Mouse (Mus musculus): ENCODE measurements at regions not wholly inside any gene's neighbourhood (a gene's known extent, or its start where the extent isn't known, plus 50 kb on each side); places are given as distances from the start of the nearest gene placed in this dataset.
A peak's percentile ranks its signal among the peaks of the same experiment; 100 is the strongest.

DNA sequence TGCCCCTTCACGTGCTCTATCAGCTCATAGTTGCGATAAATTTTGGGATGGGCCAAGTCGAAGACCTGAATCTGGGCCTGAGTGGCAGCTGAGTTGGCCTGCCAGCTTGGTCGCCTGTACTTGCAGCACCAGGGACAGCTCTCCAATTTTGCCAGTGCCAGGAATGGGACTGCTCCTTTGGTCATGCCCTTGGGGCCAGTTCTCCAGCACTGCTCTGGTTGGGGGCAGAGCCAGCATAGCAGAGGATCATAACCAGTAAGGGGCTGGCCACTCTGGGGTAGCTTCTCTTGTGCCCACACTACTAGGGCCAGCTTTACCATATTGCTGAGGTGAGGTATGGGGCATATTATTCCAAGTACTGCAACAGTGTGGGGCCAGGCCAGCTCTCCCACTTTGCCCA lies 397.0 kb upstream of the Cadm2 start:
- H3K27ac ChIP-seq (replicated peaks): no peak overlapping the region
- no peaks in the 10 kb centered on the region for H3K36me3 ChIP-seq
- H3K4me3 ChIP-seq: no peak overlapping the region
- no peaks in the 10 kb centered on the region for H3K27me3 ChIP-seq
- H3K4me1 ChIP-seq: no peaks in the 10 kb centered on the region
- no peak overlapping the region for H3K9ac ChIP-seq (replicated peaks)
- WGBS: 73% methylated on average over 4 of the region's 4 CpGs
- no peaks in the 10 kb centered on the region for H3K9me3 ChIP-seq
- no peak overlapping the region for H3K4me2 ChIP-seq (replicated peaks)
- peak; percentile 49; the same call in 1 of the 2 replicates for ATAC-seq (ENCODE audit: low FRiP score, low read depth)

DNA sequence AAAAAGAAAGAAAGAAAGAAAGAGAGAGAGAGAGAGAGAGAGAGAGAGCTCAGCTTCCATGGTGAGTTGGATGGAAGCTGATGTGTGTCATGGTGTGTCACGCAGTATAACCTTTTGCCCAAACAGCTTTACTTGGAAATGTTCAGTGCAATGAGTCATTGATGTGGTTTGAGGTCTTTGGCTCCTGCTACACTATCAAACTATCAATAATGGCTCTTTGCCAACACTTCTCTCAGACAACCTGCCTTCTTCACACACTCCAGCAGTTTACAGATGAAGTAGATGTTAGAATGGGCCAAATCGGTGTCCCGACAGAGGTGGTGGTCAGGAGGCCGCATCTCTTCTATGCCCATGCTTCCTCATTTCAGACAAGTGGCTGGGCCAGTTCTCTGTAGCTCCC lies 369.0 kb upstream of the Cadm2 start:
- H3K9me3 ChIP-seq: no peaks in the 10 kb centered on the region
- no peaks in the 10 kb centered on the region for H3K36me3 ChIP-seq
- H3K27ac ChIP-seq (replicated peaks): no peak overlapping the region
- no peak overlapping the region for H3K9ac ChIP-seq (replicated peaks)
- H3K4me1 ChIP-seq: no peaks in the 10 kb centered on the region
- H3K4me3 ChIP-seq: no peak overlapping the region
- 93% methylated on average over 4 of the region's 4 CpGs for WGBS
- no peaks in the 10 kb centered on the region for H3K27me3 ChIP-seq
- H3K4me2 ChIP-seq (replicated peaks): no peak overlapping the region
- ATAC-seq (ENCODE audit: low FRiP score, low read depth): no peak

DNA sequence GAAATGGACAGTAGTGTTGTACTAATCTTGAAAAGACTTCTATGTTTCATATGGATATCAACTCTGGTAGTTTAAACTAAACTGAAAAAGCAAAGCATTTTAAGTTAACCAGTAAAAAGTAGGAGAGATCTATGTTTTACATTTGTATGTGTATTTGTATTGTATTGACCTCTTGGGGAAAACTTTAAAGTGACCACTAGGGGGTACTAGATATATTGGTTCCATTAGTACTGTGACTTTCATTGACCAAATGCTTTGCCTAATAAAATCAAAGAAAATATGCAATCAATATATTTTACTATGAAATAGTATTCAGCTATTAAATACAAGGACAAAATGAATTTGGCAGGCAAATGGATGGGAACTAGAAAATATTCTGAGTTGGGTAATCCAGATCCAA lies 355.9 kb upstream of the Cadm2 start:
- no peak for ATAC-seq (ENCODE audit: low FRiP score, low read depth)
- H3K9ac ChIP-seq (replicated peaks): no peak overlapping the region
- H3K27ac ChIP-seq (replicated peaks): no peak overlapping the region
- H3K27me3 ChIP-seq: no peaks in the 10 kb centered on the region
- H3K4me2 ChIP-seq (replicated peaks): no peak overlapping the region
- H3K9me3 ChIP-seq: no peaks in the 10 kb centered on the region
- no peaks in the 10 kb centered on the region for H3K36me3 ChIP-seq
- no peaks in the 10 kb centered on the region for H3K4me1 ChIP-seq
- no peak overlapping the region for H3K4me3 ChIP-seq

DNA sequence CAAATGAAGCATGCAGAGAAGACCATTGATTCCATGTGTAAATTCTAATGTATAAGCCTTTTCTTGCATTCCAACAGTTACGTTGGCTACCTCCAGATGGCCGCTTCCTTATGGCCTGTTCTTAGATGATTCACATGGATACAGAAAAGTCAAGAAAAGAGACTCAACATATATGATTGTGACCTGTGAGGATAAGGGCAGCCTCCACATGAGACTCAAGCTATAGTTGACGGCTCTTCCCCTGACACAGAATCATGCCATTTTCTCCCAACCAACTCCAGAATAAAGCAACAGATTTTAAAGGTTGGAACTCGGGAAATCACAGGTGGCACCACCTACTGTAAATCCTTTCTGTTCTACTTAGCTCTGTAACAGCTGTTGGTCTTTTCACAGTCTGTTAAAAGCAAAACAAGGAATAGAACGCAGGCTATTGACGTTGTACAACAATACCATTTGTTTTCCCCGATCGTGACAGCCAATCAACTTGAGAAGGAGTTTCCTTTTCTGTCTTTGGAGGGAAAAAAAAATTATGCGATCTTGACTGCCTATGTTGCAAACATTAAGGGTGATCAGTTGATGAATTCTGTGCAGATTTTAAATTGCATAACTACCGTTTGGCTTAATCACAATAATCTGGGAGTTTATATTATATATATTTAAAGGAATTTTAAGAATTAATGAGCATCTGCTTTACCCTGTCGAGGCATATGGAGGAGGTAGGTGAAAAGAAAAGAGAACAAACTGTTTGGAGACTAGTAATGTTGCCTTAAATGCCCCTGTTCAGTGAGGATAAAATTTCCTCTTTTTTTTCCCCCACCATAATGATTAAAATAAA lies 347.8 kb upstream of the Cadm2 start:
- Histone ChIP-seq H3K4me3 (no peak overlapping the region), H3K36me3 (no peaks in the 10 kb centered on the region), H3K9ac (replicated peaks) (no peak overlapping the region), H3K27me3 (no peaks in the 10 kb centered on the region), H3K27ac (replicated peaks) (no peak overlapping the region), H3K4me1 (no peaks in the 10 kb centered on the region), H3K9me3 (no peaks in the 10 kb centered on the region), H3K4me2 (replicated peaks) (no peak overlapping the region)
- WGBS: 81% methylated on average over 11 of the region's 11 CpGs
- ATAC-seq (ENCODE audit: low FRiP score, low read depth): no peak

DNA sequence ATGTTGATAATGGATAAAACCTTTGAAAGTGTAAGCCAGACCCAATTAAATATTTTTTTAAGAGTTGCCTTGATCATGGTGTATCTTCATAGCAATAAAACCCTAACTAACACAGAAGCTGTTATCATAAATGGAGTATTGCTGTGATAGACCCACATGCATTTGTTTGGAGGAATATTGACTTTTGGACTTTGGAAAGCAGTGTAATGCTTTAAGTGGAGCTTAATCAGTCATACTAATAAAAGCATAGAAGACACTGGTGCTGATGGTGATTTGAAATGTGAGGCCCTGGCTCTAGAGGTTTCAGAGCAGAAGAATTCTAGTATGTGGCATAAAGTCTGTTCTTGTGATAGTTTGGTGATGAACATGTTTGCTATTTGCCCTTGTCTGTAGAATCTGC lies 328.4 kb upstream of the Cadm2 start:
- H3K4me1 ChIP-seq: no peaks in the 10 kb centered on the region

DNA sequence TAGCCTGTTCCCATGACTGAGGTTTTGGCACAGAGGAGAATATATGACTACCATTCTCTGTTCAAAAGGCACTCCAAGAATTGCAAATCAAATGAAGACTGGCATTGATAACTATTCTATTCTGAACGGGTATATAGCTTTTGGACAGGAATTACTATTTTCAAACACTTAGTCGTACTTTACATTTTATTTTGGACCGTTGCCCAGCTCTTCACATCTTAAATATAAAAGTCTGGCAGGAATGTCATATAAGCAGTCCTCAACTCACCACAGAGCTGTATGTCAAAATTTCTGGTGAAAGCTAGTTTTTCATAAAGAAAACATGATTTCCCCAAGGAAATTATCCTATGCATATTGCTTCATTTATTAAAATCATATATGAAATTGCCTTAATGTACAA lies 323.7 kb upstream of the Cadm2 start:
- no peaks in the 10 kb centered on the region for H3K9me3 ChIP-seq
- no peak overlapping the region for H3K27ac ChIP-seq (replicated peaks)
- no peaks in the 10 kb centered on the region for H3K27me3 ChIP-seq
- no peaks in the 10 kb centered on the region for H3K36me3 ChIP-seq
- no peak for ATAC-seq (ENCODE audit: low FRiP score, low read depth)
- no peak overlapping the region for H3K4me3 ChIP-seq
- no peak overlapping the region for H3K4me2 ChIP-seq (replicated peaks)
- no peak overlapping the region for H3K9ac ChIP-seq (replicated peaks)
- WGBS: 92% methylated on average over 3 of the region's 3 CpGs
- no peaks in the 10 kb centered on the region for H3K4me1 ChIP-seq

More for the DNA sequence above, 328.4 kb upstream of the Cadm2 start:
- Histone ChIP-seq H3K4me2 (replicated peaks) (no peak overlapping the region), H3K36me3 (no peaks in the 10 kb centered on the region), H3K27ac (replicated peaks) (no peak overlapping the region), H3K9ac (replicated peaks) (no peak overlapping the region), H3K27me3 (no peaks in the 10 kb centered on the region), H3K9me3 (no peaks in the 10 kb centered on the region), H3K4me3 (no peak overlapping the region)
- ATAC-seq (ENCODE audit: low FRiP score, low read depth): no peak

DNA sequence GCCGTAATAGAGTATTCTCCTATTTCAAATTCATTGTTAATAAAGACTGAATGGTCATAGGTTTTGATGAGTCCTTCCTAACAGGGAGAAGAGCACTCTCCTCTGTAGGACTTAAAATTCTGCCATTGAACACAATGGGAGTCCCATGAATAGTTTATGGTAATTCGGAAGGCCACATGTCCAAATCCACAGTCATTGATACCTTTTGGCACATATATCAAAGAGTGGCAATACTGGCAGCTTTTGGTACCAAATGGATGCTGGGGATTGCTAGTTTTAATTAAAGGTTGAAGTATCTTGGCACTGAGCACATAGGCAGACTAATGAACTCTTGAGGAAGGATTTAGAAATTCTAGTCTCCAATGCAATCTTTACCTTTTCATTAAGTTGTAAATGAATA lies 298.5 kb upstream of the Cadm2 start:
- no peak overlapping the region for H3K4me3 ChIP-seq
- H3K36me3 ChIP-seq: no peaks in the 10 kb centered on the region
- no peaks in the 10 kb centered on the region for H3K27me3 ChIP-seq
- H3K9ac ChIP-seq (replicated peaks): no peak overlapping the region
- ATAC-seq (ENCODE audit: low FRiP score, low read depth): no peak
- no peaks in the 10 kb centered on the region for H3K4me1 ChIP-seq
- no peak overlapping the region for H3K27ac ChIP-seq (replicated peaks)
- no peaks in the 10 kb centered on the region for H3K9me3 ChIP-seq
- 91% methylated on average over 2 of the region's 2 CpGs for WGBS
- no peak overlapping the region for H3K4me2 ChIP-seq (replicated peaks)

DNA sequence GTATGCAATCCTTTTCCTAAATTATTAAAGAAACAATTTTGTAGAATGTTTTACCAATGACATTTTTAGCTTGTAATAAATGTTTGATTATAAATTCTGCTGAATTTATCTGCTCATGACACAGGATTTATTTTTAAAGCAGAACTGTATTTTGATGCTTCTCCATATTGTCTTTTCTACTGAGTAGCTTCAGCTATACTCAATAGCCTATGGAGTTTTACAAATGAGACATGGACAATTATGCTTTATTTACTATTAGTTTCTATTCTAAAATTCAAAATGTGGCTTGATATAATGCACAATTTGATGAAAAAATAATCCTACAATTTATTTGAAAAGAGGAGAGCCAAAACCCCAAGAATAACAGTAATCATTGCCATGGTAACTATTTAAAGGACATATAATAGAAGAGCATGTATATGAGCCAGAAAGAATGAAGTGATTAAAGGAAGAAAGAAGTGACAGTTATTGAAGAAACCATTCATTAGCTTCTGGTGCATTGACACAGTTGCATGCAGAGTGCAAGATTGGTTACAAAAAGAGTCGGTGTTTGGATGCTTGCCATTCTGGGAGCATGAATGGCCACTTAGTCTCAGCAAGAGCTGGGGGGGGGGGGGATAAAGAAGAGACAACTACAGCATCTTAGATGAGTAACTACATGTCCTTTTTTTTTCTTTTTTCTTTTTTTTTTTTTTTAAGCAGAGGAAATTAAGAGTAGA lies 250.8 kb upstream of the Cadm2 start:
- Histone ChIP-seq H3K27me3 (no peaks in the 10 kb centered on the region), H3K9ac (replicated peaks) (no peak overlapping the region), H3K4me2 (replicated peaks) (no peak overlapping the region), H3K4me1 (no peaks in the 10 kb centered on the region), H3K4me3 (no peak overlapping the region), H3K36me3 (no peaks in the 10 kb centered on the region), H3K9me3 (no peaks in the 10 kb centered on the region), H3K27ac (replicated peaks) (no peak overlapping the region)
- ATAC-seq (ENCODE audit: low FRiP score, low read depth): peak; percentile 89
- WGBS: 21% methylated on average over 1 of the region's 1 CpGs

DNA sequence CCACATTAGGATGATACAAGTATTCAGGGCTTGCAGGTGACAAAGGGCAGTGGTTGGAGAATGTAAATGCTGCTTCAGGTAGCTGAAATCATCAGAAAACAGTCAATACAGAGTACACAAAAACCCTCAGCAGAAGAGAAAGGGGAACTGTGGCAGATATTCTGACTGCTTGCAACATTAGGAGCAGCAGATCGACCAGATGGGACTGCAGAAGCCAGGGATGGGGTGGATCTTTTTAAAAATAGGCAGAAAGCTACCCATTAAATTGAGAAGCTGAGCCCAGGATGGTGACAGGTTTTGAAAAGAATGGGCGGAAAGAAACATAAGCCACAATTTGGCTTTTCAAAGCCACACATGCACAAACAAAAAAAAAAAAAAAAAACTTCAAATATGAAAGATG lies 229.5 kb upstream of the Cadm2 start:
- WGBS: 69% methylated on average over 2 of the region's 2 CpGs
- no peak for ATAC-seq (ENCODE audit: low FRiP score, low read depth)
- H3K4me3 ChIP-seq: no peak overlapping the region

DNA sequence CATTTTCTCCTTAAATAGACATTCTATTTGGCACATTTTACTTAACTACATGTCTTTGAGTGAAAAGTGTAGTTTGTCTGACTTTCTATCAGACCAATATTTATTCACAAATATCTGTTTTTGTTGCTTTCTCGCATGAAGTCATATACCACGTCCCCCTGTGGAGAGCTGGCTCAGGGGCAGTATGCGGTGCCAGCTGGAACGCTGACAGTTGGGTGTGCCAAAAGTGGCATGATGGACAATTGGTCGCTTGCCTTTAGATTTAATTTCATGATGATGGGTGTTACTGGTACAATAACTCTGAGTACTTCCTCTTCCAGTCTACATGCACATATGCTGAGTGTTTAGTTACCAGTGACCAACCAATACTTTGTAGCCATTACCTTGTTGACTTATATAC lies 223.8 kb upstream of the Cadm2 start:
- ATAC-seq (ENCODE audit: low FRiP score, low read depth): no peak
- H3K9me3 ChIP-seq: no peaks in the 10 kb centered on the region
- no peak overlapping the region for H3K4me2 ChIP-seq (replicated peaks)
- H3K4me1 ChIP-seq: no peaks in the 10 kb centered on the region
- H3K27me3 ChIP-seq: no peaks in the 10 kb centered on the region
- H3K9ac ChIP-seq (replicated peaks): no peak overlapping the region
- WGBS: 88% methylated on average over 5 of the region's 5 CpGs
- H3K36me3 ChIP-seq: no peaks in the 10 kb centered on the region
- H3K27ac ChIP-seq (replicated peaks): no peak overlapping the region
- no peak overlapping the region for H3K4me3 ChIP-seq

More for the DNA sequence above, 229.5 kb upstream of the Cadm2 start:
- Histone ChIP-seq H3K9ac (replicated peaks) (no peak overlapping the region), H3K9me3 (no peaks in the 10 kb centered on the region), H3K4me1 (no peaks in the 10 kb centered on the region), H3K27ac (replicated peaks) (no peak overlapping the region), H3K4me2 (replicated peaks) (no peak overlapping the region), H3K36me3 (no peaks in the 10 kb centered on the region), H3K27me3 (no peaks in the 10 kb centered on the region)

DNA sequence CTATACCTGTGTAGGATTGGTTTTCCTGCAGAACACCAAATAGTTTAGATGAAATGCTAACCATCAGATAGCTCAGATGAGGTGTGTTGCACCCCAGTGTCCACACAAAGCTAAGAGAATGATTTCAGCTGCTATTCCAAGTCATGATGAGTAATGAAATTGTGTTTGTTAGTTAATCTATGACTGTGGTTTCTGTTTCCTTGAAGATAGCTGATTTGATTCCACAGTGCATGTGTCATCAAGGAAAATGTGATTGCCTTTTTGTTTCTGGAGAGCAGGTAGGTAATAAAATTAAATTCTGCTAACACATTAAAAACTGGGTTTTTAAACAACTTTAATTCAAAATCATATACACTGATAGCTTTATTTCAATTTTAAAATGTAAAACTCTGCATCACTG lies 176.5 kb upstream of the Cadm2 start:
- Histone ChIP-seq H3K4me2 (replicated peaks) (no peak overlapping the region), H3K9me3 (no peaks in the 10 kb centered on the region), H3K4me3 (no peak overlapping the region), H3K4me1 (no peaks in the 10 kb centered on the region), H3K36me3 (no peaks in the 10 kb centered on the region), H3K9ac (replicated peaks) (no peak overlapping the region), H3K27me3 (no peaks in the 10 kb centered on the region), H3K27ac (replicated peaks) (no peak overlapping the region)
- no peak for ATAC-seq (ENCODE audit: low FRiP score, low read depth)

DNA sequence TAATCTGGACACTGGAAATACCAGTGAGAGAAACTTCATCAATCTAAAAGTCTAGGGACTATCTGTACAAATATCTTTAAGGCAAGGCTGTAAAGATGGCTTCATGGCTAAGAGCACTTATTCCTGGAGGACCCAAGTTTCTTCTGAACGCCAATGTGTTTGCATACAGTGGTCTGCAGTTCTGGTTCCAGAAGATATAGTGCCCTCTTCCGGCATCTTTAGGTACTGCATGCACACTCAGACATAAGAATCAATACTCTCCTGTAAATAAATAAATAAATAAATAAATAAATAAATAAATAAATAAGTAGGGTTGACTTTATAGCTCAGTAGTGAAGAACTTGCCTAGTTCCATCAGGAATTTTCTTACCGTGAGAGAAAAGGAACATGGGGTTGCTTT lies 155.4 kb upstream of the Cadm2 start:
- no peak overlapping the region for H3K27ac ChIP-seq (replicated peaks)
- no peak overlapping the region for H3K4me3 ChIP-seq
- no peak overlapping the region for H3K4me2 ChIP-seq (replicated peaks)
- no peak overlapping the region for H3K9ac ChIP-seq (replicated peaks)
- H3K9me3 ChIP-seq: no peaks in the 10 kb centered on the region
- no peaks in the 10 kb centered on the region for H3K4me1 ChIP-seq
- H3K27me3 ChIP-seq: no peaks in the 10 kb centered on the region
- no peak for ATAC-seq (ENCODE audit: low FRiP score, low read depth)
- WGBS: 52% methylated on average over 3 of the region's 3 CpGs
- H3K36me3 ChIP-seq: no peaks in the 10 kb centered on the region

Data from midbrain, embryonic 12.5 days (tissue).